Mouse (Mus musculus): Measurements from ENCODE around the gene Zfp30.

Zfp30 gene

DNA sequence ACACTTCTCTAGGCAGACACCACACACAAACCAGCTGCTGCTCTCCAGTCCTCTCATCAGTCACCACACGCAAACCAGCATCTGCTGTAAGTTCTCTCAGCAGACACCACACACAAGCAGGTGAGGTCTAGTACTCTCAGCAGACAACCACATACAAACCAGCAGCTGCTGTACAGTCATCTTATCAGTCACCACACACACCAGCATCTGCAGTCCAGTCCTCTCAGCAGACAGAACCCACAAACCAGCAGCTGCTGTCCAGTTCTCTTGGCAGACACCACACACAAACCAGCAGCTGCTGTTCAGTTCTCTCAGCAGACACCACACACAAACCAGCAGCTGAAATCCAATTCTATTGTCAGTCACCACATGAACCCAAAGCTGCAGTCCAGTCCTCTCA, 53.0 kb downstream of the Zfp30 start:
- DNase-seq (ENCODE audit: low spot score): no peak

GRCm38 (mm10) chr7:29839256-29839655, 55.5 kb downstream of the Zfp30 start:
- DNase-seq (ENCODE audit: low spot score): no peak

DNA sequence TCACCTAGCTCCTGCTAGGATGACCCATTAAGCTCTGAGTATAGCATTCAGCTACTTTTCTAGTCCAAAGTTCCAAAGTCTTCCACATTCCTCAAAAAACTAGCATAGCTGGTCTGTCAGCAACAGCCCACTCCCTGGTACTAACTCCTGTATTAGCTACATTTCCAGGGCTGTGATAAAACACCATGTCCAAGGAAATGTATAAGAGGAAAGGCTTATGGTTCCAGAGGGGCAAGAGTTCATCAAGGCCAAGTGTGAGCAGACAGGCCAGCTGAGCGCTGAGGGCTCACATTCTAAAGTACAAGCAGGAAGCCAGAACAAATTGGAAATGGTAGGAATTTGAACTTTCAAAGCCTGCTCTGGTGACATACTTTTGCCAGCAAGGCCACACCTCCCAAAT, 58.3 kb downstream of the Zfp30 start:
- no peak for DNase-seq (ENCODE audit: low spot score)
